Mouse (Mus musculus) erythroblast, embryonic 14.5 days (primary cell): Measurements from ENCODE around the gene Ppt2. TPM values are rescaled to one million over a fixed set of nuclear protein-coding genes. Genes with fewer than 3 reads are reported as not detected.

Experiments
- H3K27me3 ChIP-seq: 2 replicates; pipeline ENCODE4 v1.6.1; 2012; ENCODE audit warnings: inconsistent platforms; ENCODE audit not compliant: control insufficient read depth
- H3K36me3 ChIP-seq: 2 replicates; pipeline ENCODE4 v1.6.1; 2012; ENCODE audit warnings: mild to moderate bottlenecking, inconsistent platforms; ENCODE audit not compliant: control insufficient read depth
- H3K4me1 ChIP-seq: 2 replicates; pipeline ENCODE4 v1.6.1; 2012; ENCODE audit warnings: inconsistent platforms; ENCODE audit not compliant: control insufficient read depth
- H3K4me3 ChIP-seq: replicated peaks from 2 replicates; pipeline ENCODE3; 2012; ENCODE audit warnings: moderate library complexity, mild to moderate bottlenecking, inconsistent platforms
- H3K9me3 ChIP-seq: 2 replicates; pipeline ENCODE4 v1.6.1; 2012; ENCODE audit warnings: low read length, inconsistent platforms, mixed read lengths; ENCODE audit not compliant: control insufficient read depth
- GATA1 ChIP-seq: IDR thresholded peaks from 2 replicates; pipeline ENCODE4 v1.6.1; 2012; ENCODE audit warnings: low read length, inconsistent platforms, mixed read lengths
- TAL1 ChIP-seq: IDR thresholded peaks from 3 replicates; pipeline ENCODE4 v1.6.1; 2012; ENCODE audit warnings: low read length, inconsistent platforms, mixed read lengths
- polyA plus RNA-seq: library from polyadenylated mRNA; stranded (reverse); fragments of >175 nt; gene quantifications from 2 replicates; pipeline ENCODE4 v1.2.3, GENCODE M21; 2012

Ppt2 gene
- polyA plus RNA-seq, 1 experiment = 1.7 TPM

DNA sequence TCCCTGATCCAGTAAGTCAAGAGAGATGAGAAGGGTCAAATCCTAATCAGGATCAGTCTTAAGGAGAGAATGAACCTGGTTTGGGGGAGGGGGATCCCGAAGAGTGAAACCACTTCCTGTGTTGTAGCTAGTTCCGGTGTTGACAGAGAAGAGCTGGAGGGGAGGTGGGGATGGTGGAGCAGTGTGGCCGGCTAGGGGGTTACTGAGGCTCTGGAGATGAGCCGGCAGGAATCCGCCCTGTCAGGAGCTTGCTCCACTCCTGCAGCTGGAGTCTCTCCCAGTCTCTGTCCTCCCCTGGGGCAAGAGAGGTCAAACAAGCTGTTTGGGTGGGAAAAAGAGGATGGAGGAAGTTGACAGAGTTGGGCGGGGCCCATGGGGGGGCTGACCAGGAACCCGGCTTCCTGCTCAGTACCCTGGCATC, 38.6 kb downstream of the Ppt2 start, which contains the start of gene Gpsm3:
Gpsm3 (plus strand) TSS at position 126 of the 421 bp plus-strand sequence.
- Histone ChIP-seq H3K9me3 (no peaks in the 10 kb centered on the region), H3K4me1 (peaks cover 79% of the 10 kb centered on the region), H3K36me3 (peaks cover 10% of the 10 kb centered on the region), H3K27me3 (peaks cover 26% of the 10 kb centered on the region), H3K4me3 (no peak within 1 kb of the TSS)
- TF ChIP-seq TAL1 (no peak), GATA1 (no peak)

DNA sequence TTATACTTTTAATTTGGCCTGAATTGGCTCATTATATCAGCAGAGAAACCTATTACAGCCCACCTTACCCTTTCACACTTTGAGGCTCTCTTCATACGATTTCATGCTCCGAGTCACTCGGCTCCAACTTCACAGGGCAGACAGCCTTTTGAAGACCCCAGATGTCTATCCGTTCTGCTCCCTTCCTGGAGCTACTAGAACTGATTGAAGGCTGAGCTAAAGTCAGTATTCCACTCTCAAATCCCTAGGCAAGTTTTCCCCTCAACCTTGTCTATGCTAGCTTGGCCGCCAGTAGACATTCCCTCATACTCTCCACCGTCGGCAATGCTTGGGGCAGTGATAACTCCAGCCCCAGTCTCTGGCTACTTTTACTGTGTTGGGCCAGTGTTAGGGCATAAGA, 39.1 kb downstream of the Ppt2 start:
- Histone ChIP-seq H3K4me1 (peaks cover 75% of the 10 kb centered on the region), H3K9me3 (no peaks in the 10 kb centered on the region), H3K36me3 (peaks cover 5% of the 10 kb centered on the region), H3K4me3 (no peak overlapping the region), H3K27me3 (peaks cover 26% of the 10 kb centered on the region)
- TF ChIP-seq TAL1 (no peak), GATA1 (no peak)

DNA sequence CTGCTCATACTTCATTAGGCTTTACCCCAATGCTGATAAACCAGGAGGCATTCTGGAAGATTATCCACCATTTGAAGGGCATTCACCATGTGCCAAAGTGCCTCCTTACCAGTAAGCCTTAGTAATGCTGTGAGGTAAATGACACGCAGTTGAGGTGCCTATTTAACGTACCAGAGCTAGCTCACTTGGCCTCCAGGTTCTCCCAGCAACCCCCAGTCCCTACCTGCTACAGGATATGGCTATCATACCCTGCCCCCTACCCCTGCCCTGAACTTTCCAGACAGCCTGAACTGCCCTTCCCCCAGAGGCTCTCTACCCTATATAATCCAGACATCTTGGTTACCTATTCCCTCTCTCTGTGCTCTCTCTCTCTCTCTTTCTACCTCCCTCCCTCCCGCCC, 39.5 kb downstream of the Ppt2 start:
- Histone ChIP-seq H3K4me1 (peaks cover 70% of the 10 kb centered on the region), H3K4me3 (no peak overlapping the region), H3K9me3 (no peaks in the 10 kb centered on the region), H3K36me3 (peaks cover under 1% of the 10 kb centered on the region), H3K27me3 (peaks cover 26% of the 10 kb centered on the region)
- TF ChIP-seq GATA1 (no peak), TAL1 (no peak)

DNA sequence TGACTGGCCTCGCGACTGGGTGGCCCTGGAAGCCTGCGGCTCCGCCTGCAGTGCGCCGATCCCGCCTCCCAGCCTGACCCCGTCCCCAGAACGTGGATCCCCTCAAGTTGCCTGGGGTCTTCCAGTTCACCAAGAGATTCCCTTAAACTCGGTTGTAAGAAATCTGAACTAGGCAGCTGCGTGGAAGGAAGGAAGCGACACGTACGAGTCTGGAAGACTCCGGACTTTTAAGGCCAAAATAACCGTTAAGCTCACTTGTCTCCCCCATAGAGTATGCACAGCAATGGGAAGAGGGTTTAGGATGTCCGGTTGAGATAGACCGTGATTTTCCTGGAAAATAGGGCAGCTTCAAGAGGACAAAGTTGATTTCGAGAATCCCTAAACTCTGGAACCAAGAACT, 40.5 kb downstream of the Ppt2 start:
- peaks cover 26% of the 10 kb centered on the region for H3K27me3 ChIP-seq
- peak overlapping the region; percentile 91 for H3K4me3 ChIP-seq
- TF ChIP-seq TAL1 = no peak
- TF ChIP-seq GATA1 = no peak
- H3K9me3 ChIP-seq = no peaks in the 10 kb centered on the region
- no peaks in the 10 kb centered on the region for H3K36me3 ChIP-seq
- H3K4me1 ChIP-seq = peaks cover 61% of the 10 kb centered on the region

DNA sequence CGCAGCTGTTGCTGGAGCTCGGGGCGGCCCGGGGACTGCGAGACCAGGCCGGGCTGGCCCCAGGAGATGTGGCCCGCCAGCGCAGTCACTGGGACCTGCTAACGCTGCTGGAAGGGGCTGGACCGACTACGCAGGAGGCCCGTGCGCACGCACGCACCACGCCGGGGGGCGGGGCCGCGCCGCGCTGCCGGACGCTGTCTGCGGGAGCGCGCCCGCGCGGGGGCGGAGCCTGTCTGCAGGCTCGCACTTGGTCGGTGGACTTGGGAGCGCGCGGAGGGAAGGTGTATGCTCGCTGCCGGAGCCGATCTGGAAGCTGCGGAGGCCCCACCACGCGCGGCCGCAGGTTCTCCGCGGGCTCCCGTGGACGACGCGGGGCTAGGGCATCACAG, 40.9 kb downstream of the Ppt2 start:
- Histone ChIP-seq H3K4me3 (peak overlapping the region; percentile 91), H3K9me3 (no peaks in the 10 kb centered on the region), H3K36me3 (no peaks in the 10 kb centered on the region), H3K4me1 (peaks cover 57% of the 10 kb centered on the region), H3K27me3 (peaks cover 26% of the 10 kb centered on the region)
- TF ChIP-seq TAL1 (no peak), GATA1 (no peak)

DNA sequence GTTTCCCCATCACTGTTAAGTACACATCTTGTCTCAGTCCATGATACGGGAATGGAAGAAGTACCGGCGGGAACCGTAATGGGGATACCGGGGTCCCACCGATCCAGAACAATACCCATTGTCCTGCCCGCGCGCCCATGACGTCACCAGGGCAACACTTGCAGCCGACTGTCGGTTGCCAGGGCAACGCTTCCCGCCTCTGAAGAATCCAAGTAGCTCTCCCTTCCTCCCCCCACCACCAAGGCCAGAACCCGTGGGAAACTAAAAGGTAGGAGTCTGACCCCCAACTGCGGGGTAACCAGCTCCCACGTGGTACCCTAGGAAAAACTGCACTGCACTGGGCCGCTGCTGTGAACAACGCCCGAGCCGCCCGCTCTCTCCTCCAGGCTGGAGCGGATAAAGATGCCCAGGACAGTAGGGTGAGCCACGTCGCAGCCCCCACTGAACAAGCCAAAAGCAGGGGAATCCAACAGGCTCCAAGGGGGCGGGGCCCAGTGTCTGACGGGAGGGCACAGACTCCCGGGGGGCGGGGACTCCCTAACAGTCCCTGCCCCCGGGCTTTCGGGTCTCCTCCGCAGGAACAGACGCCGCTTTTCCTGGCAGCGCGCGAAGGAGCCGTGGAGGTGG, 41.4 kb downstream of the Ppt2 start:
- Histone ChIP-seq H3K27me3 (peaks cover 26% of the 10 kb centered on the region), H3K9me3 (no peaks in the 10 kb centered on the region), H3K4me1 (peaks cover 54% of the 10 kb centered on the region), H3K4me3 (peak overlapping the region; percentile 91), H3K36me3 (no peaks in the 10 kb centered on the region)
- TF ChIP-seq GATA1 (no peak), TAL1 (no peak)

DNA sequence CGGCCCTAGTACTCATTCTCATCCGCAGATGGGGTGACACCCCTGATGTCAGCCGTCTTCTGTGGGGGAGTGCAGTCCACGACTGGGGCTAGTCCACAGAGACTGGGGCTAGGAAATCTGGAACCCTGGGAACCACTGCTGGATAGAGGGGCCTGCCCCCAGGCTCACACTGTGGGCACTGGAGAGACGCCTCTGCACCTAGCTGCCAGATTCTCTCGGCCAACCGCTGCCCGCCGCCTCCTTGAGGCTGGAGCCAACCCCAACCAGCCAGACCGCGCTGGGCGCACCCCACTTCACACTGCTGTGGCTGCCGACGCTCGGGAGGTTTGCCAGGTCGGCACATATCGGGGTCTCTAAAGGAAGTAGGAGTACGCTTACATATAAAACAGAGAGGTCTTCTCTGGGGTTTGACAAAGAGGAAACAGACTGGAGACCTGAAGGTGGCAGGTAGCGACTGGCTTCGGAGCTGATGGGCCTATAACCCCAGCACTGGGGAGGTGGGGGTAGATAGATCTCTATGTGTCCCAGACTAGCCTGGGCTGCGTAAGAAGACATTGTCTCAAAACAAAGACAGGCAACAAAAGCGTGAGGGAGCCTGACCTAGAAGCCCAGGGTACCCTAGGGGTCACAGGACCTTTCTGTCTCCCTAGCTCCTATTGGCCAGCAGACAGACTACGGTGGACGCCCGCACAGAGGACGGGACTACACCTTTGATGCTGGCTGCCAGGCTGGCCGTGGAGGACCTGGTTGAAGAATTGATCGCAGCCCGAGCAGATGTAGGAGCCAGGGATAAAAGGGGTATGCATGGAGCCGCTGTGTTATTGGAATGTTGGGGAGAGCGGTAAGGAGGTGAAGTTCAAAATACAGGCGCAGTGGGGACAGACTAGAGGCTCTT, 42.2 kb downstream of the Ppt2 start:
- peaks cover 46% of the 10 kb centered on the region for H3K4me1 ChIP-seq
- H3K36me3 ChIP-seq = no peaks in the 10 kb centered on the region
- peaks cover 26% of the 10 kb centered on the region for H3K27me3 ChIP-seq
- H3K4me3 ChIP-seq = peak overlapping the region; percentile 91
- no peaks in the 10 kb centered on the region for H3K9me3 ChIP-seq
- TF ChIP-seq TAL1 (no peak), GATA1 (no peak)

DNA sequence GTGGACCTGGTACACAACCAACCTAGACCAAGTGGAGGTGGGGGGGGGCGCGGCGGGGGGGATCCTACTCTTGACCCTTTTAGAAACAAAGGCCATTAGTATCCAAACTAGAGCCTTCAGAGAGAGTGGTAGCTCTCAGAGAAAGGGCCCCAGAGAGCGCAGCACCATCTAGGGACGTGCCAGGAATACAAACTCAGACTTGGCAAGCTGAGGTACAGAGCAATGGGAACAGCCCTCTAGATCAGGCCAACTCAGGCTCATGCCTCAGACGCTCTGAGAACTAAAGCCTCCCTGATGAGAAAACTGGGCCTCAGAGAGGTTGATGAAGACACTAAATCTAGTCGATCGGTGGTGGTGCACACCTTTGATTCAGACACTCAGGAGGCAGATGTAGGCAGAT, 43.2 kb downstream of the Ppt2 start:
- Histone ChIP-seq H3K27me3 (peaks cover 18% of the 10 kb centered on the region), H3K36me3 (no peaks in the 10 kb centered on the region), H3K4me3 (no peak overlapping the region), H3K9me3 (no peaks in the 10 kb centered on the region), H3K4me1 (peaks cover 36% of the 10 kb centered on the region)
- no peak for TF ChIP-seq GATA1
- TF ChIP-seq TAL1 = no peak

DNA sequence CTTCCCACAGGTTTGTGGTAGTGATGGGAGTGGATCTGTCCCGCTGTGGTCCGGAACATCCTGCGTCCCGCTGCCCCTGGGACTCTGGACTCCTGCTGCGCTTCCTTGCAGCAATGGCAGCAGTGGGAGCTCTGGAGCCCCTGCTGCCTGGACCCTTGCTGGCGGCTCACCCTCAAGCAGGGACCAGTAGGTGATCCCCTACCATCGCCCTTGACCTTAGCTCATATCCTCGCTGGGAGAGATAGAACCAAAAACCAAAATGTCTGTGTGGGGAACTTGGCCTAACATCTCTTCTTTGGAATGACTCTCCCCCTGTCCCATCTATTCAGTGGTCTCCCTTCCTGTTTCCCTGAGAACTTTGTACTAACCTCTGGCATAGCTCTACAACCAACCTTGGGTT, 44.5 kb downstream of the Ppt2 start:
- Histone ChIP-seq H3K4me1 (peaks cover 24% of the 10 kb centered on the region), H3K9me3 (no peaks in the 10 kb centered on the region), H3K27me3 (peaks cover 13% of the 10 kb centered on the region), H3K4me3 (no peak overlapping the region), H3K36me3 (no peaks in the 10 kb centered on the region)
- TF ChIP-seq GATA1 = no peak
- TF ChIP-seq TAL1 = no peak
